Mouse (Mus musculus) liver, adult (tissue): ENCODE results near the gene Ralgapa2.

Experiments used
- GATA4 ChIP-seq: IDR thresholded peaks from 2 replicates; pipeline ENCODE4 v1.6.1; 2014; ENCODE audit warnings: mild to moderate bottlenecking, low read length; ENCODE audit not compliant: insufficient replicate concordance

The Ralgapa2 gene

GRCm38 (mm10) chr2:146281346-146281745, 230.8 kb downstream of the Ralgapa2 start:
- no peak for TF ChIP-seq GATA4

GRCm38 (mm10) chr2:146280921-146281274, 231.2 kb downstream of the Ralgapa2 start:
- no peak for TF ChIP-seq GATA4

GRCm38 (mm10) chr2:146280221-146280920, 231.8 kb downstream of the Ralgapa2 start:
- no peak for TF ChIP-seq GATA4

- no peak for TF ChIP-seq GATA4
Measured at GRCm38 (mm10) chr2:146279430-146280220, 232.5 kb downstream of the Ralgapa2 start.

- no peak for TF ChIP-seq GATA4
Measured at GRCm38 (mm10) chr2:146278381-146278780, 233.8 kb downstream of the Ralgapa2 start.

GRCm38 (mm10) chr2:146266539-146266938, 245.6 kb downstream of the Ralgapa2 start:
- TF ChIP-seq GATA4: no peak

- TF ChIP-seq GATA4: no peak
Measured at GRCm38 (mm10) chr2:146265045-146265444, 247.1 kb downstream of the Ralgapa2 start.

- no peak for TF ChIP-seq GATA4
Measured at GRCm38 (mm10) chr2:146262966-146263365, 249.2 kb downstream of the Ralgapa2 start.

GRCm38 (mm10) chr2:146262215-146262614, 249.9 kb downstream of the Ralgapa2 start:
- no peak for TF ChIP-seq GATA4

- TF ChIP-seq GATA4: no peak
Measured at GRCm38 (mm10) chr2:146261146-146261545, 251.0 kb downstream of the Ralgapa2 start.

- TF ChIP-seq GATA4: no peak
Measured at GRCm38 (mm10) chr2:146259787-146260560, 252.2 kb downstream of the Ralgapa2 start.

GRCm38 (mm10) chr2:146258736-146259469, 253.2 kb downstream of the Ralgapa2 start:
- TF ChIP-seq GATA4: peak; percentile 93

GRCm38 (mm10) chr2:146257609-146258008, 254.5 kb downstream of the Ralgapa2 start:
- TF ChIP-seq GATA4: no peak

- no peak for TF ChIP-seq GATA4
Measured at GRCm38 (mm10) chr2:146257037-146257436, 255.1 kb downstream of the Ralgapa2 start.

GRCm38 (mm10) chr2:146256321-146256875, 255.7 kb downstream of the Ralgapa2 start:
- TF ChIP-seq GATA4: no peak
